Mouse (Mus musculus) hindbrain, embryonic 14.5 days (tissue): ENCODE measurements around the gene Kcnc3. TPM values are rescaled to one million over a fixed set of nuclear protein-coding genes. Genes with fewer than 3 reads are reported as not detected.

ENCODE experiments used
- ATAC-seq: fragments of 200-750 bp; cut with Nextera tagmentation; 2 replicates; pipeline ENCODE4 v1.8.0; 2017; ENCODE audit warnings: moderate number of reproducible peaks, mild to moderate bottlenecking, moderate TSS enrichment, moderate library complexity; ENCODE audit not compliant: low FRiP score
- DNase-seq: peaks from one replicate; pipeline ENCODE4 v3.0.0-alpha.2; 2015; ENCODE audit warnings: low spot score
- H3K27ac ChIP-seq: fragments of 300-500 bp; sonication (generic); 2 replicates; pipeline ENCODE4 v1.5.1; 2014; ENCODE audit warnings: mild to moderate bottlenecking, moderate library complexity
- H3K27me3 ChIP-seq: fragments of 300-500 bp; sonication (generic); 2 replicates; pipeline ENCODE4 v1.6.1; 2014; ENCODE audit warnings: mild to moderate bottlenecking, low read length, mixed read lengths; ENCODE audit not compliant: control insufficient read depth, insufficient read depth
- H3K36me3 ChIP-seq: fragments of 300-500 bp; sonication (generic); replicated peaks from 2 replicates; pipeline ENCODE4 v1.6.1; 2014; ENCODE audit not compliant: control insufficient read depth, insufficient read depth
- H3K4me1 ChIP-seq: fragments of 300-500 bp; sonication (generic); replicated peaks from 2 replicates; pipeline ENCODE4 v1.6.1; 2014; ENCODE audit warnings: antibody characterized with exemption, low read length, mixed read lengths; ENCODE audit not compliant: control insufficient read depth, insufficient read depth
- H3K4me2 ChIP-seq: fragments of 300-500 bp; sonication (generic); replicated peaks from 2 replicates; pipeline ENCODE4 v1.6.1; 2014; ENCODE audit warnings: mild to moderate bottlenecking, moderate library complexity
- H3K4me3 ChIP-seq: fragments of 300-500 bp; sonication (generic); replicated peaks from 2 replicates; pipeline ENCODE4 v1.5.1; 2014; ENCODE audit warnings: mild to moderate bottlenecking, low read length
- H3K9ac ChIP-seq: fragments of 300-500 bp; sonication (generic); 2 replicates; pipeline ENCODE4 v1.6.1; 2014
- H3K9me3 ChIP-seq: fragments of 300-500 bp; sonication (generic); 2 replicates; pipeline ENCODE4 v1.6.1; 2016; ENCODE audit warnings: low read length; ENCODE audit not compliant: control insufficient read depth
- WGBS: fragments of 180-500 bp; shearing (Covaris S2); extraction: QIAGEN DNeasy Blood & Tissue Kit; methylation state at CpG from one replicate; pipeline ENCODE4 v1.1.7; 2014; 5-methylcytosine and 5-hydroxymethylcytosine counted together
- polyA plus RNA-seq: library from polyadenylated mRNA; unstranded; fragments of >200 nt; fragmentation: Nextera tagmentation; extraction: Ambion mirVana; gene quantifications from 2 replicates; pipeline ENCODE4 v1.2.1, GENCODE M21; 2014

The Kcnc3 gene
- polyA plus RNA-seq, 1 experiment from 2014 or later, result 8.6 TPM

DNA sequence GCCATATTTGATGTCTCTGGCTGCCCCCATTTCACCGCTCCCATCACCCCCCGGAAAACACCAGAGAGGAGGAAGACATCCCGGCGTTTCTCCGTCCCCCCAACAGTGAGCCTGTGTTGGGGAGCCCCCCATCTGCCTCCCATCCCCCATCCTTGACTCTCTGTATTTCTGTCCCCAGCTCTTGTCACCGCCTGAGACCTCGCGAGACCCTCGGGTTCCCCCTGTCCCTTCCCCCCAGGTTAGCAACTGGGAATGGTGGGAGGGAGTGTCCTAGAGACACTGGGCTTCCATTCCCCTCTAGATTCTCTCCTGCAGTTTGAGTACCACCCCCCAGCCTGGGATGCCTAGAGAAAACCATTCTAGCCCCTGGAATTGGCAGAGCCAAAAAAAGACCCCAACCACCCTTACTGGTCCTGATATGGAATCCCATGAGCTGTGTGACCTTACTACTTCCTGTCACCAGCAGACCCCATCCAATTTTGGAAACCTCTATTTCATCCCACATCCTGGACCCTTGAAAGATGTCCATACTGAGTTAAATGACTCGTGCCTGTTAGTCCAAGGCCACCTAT, 10.3 kb downstream of the Kcnc3 start:
- Histone ChIP-seq H3K27ac (no peak overlapping the region), H3K9ac (no peak overlapping the region), H3K36me3 (no peaks in the 10 kb centered on the region; the same call in 1 of the 2 replicates), H3K27me3 (peaks cover 43% of the 10 kb centered on the region), H3K9me3 (no peaks in the 10 kb centered on the region), H3K4me1 (no peaks in the 10 kb centered on the region; the same call in 1 of the 2 replicates), H3K4me3 (no peak overlapping the region), H3K4me2 (no peak overlapping the region)
- ATAC-seq (no peak), DNase-seq (no peak)
- 86% methylated on average over 10 of the region's 10 CpGs for WGBS

DNA sequence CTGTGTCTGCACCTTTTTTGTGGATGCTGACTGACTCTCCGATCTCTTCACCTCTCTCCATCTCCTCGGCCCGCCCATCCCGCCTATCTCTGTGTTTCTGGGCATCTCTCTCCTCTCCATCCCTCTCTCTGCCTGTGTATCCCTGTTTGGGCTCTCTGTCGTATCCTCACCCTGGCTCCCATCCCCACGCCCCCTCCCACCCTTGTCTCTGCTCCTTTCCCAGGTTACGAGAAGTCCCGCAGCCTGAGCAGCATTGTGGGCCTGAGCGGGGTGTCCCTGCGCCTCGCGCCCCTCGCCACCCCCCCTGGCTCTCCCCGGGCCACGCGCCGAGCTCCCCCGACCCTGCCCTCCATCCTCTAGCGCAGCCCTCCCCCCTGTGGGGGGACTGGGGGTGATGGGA, 11.2 kb downstream of the Kcnc3 start:
- Histone ChIP-seq H3K9me3 (no peaks in the 10 kb centered on the region), H3K36me3 (no peaks in the 10 kb centered on the region), H3K9ac (no peak overlapping the region), H3K4me1 (no peaks in the 10 kb centered on the region; the same call in 1 of the 2 replicates), H3K27me3 (peaks cover 52% of the 10 kb centered on the region), H3K4me3 (no peak overlapping the region), H3K4me2 (no peak overlapping the region), H3K27ac (no peak overlapping the region)
- ATAC-seq, result no peak
- WGBS, result 21% methylated on average over 19 of the region's 19 CpGs
- DNase-seq, result no peak

DNA sequence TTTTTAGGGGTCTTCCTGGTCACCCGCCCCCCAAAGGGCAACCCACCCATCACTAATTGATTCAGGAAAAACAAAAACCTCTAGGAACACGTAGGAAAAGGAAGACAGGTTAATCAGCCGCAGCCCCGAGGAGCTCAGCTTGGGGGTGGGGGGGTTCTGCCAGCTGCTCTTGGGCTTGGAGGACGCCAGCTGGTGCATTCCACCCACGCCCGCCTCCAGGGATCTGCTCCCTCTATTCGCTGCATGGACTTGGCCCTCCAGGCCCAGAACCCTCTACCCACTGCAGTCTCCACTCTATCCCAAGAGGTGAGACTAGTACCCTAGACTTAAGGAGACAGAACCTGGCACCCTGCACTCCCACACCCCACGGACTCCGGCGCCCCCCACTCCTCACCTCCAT, 12.0 kb downstream of the Kcnc3 start:
- H3K4me2 ChIP-seq, result no peak overlapping the region
- no peaks in the 10 kb centered on the region for H3K9me3 ChIP-seq
- no peaks in the 10 kb centered on the region for H3K36me3 ChIP-seq
- H3K9ac ChIP-seq, result no peak overlapping the region
- H3K27me3 ChIP-seq, result peaks cover 56% of the 10 kb centered on the region
- 12% methylated on average over 11 of the region's 11 CpGs for WGBS
- ATAC-seq (no peak), DNase-seq (no peak)
- no peak overlapping the region for H3K27ac ChIP-seq
- no peak overlapping the region for H3K4me3 ChIP-seq
- H3K4me1 ChIP-seq, result no peaks in the 10 kb centered on the region; the same call in 1 of the 2 replicates

DNA sequence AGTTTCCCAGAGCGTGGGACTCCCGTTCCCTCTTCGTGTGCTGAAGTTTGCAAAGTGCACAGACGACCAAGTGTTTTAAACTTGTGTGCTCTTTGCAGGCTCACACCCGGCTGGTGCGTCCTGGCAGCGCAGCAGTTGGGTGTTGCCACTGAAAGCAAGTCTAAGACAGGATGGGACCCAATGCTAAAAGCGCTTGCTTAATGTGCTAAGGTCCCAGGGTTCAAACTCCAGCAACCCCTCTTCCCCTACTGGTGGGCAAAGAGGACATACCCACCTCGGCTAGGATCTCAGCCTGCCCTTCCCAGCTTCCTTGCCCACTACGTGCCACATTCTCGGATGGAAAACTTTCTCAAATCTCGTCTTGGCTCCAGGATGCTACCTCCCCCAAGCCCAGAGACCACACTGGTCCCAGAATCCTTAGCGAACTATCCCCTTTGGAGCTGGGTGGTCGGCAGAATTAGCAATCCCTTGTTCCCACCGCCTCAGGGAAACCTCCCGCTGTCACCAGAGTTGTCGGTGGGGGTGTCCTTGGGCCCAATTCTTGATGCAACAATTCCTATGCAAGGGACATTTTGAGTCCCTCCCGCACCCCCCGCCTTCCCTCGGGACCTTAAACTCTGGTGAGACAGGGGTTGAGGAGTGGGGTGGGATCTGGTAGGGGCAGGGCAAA, 12.9 kb downstream of the Kcnc3 start:
- Histone ChIP-seq H3K9ac (no peak overlapping the region), H3K9me3 (no peaks in the 10 kb centered on the region), H3K36me3 (no peaks in the 10 kb centered on the region), H3K27ac (no peak overlapping the region), H3K4me1 (no peaks in the 10 kb centered on the region; the same call in 1 of the 2 replicates), H3K4me2 (peak overlapping the region; percentile 50), H3K27me3 (peaks cover 56% of the 10 kb centered on the region), H3K4me3 (no peak overlapping the region)
- DNase-seq, result no peak
- no peak for ATAC-seq
- 4% methylated on average over 20 of the region's 20 CpGs for WGBS

DNA sequence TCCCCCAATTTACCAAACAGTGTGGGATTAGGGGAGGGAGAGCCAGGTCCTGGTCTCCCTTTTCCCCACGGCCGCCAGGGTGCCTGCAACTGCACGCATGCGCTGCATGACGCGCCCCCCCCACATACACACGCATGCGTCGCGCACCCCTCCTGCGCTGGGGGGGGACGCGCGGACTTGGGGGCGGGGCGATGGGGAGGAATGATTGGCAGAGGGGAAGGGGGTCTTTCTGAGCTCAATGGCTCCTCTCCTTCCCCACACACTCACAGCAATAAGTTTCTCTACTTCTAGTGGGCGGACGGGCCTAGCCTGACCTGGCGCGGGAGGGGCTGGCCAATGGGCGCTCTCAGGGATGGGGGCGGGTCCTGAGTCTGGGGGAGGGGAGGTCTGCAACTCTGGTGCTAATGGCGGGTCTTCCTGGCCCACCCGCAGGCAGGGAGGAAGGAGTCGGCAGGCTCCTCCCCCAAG, 13.7 kb downstream of the Kcnc3 start:
- Histone ChIP-seq H3K36me3 (no peaks in the 10 kb centered on the region), H3K27me3 (peaks cover 56% of the 10 kb centered on the region), H3K4me1 (no peaks in the 10 kb centered on the region; the same call in 1 of the 2 replicates), H3K4me2 (peak overlapping the region; percentile 50), H3K4me3 (peak overlapping the region; percentile 24), H3K9ac (no peak overlapping the region), H3K9me3 (no peaks in the 10 kb centered on the region), H3K27ac (no peak overlapping the region)
- ATAC-seq, result peak; percentile 54
- WGBS, result 2% methylated on average over 25 of the region's 25 CpGs
- DNase-seq, result peak; percentile 51

DNA sequence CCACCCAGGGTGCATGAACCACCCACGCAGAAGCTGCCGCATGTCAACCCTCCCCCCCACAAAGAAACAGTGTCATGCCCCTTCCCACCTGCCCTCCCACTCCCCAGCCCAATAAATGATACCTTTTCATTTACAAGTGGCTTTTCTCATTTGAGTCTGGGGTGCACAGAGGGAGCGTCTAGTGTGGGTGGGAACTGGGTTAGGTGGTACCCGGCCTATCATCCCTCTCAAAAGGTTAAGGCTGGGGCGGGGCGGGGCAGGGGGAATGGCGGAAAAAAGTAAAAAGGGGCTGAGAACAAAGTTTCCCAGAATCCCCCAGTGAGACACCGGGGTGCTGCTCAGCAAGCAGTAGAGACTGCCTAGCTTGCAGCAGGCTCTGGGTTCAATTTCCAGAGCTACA, 14.2 kb downstream of the Kcnc3 start:
- WGBS, result under 1% methylated on average over 8 of the region's 8 CpGs
- Histone ChIP-seq H3K36me3 (no peaks in the 10 kb centered on the region), H3K4me2 (peak overlapping the region; percentile 50), H3K27me3 (peaks cover 56% of the 10 kb centered on the region), H3K9ac (no peak overlapping the region), H3K27ac (no peak overlapping the region), H3K4me3 (peak overlapping the region; percentile 24), H3K4me1 (no peaks in the 10 kb centered on the region; the same call in 1 of the 2 replicates), H3K9me3 (no peaks in the 10 kb centered on the region)
- ATAC-seq, result 0 out of 2 replicates have a peak, but pooled peaks have one; percentile 4
- no peak for DNase-seq

DNA sequence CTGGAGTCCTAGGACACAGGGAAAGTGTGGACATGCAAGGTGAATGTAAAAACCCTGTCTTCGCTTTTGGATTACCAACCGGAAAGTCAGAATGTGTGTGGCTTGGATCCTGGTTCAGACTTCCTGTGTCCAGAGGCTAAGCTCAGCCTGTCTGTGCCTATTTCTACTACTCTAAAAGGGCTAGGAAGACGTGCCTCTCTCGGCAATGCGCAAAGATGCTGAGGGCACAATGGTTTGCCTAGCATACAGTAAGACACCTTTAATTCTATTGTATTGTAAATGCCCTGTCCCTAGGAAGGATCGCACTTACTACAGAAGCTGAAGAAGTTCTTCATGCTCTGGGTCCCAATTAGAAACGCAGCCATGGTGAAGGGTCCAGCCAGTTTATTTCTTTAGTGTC, 15.0 kb downstream of the Kcnc3 start:
- no peaks in the 10 kb centered on the region for H3K36me3 ChIP-seq
- H3K4me3 ChIP-seq, result no peak overlapping the region
- no peak overlapping the region for H3K9ac ChIP-seq
- no peaks in the 10 kb centered on the region; the same call in 1 of the 2 replicates for H3K4me1 ChIP-seq
- DNase-seq (no peak), ATAC-seq (no peak)
- 26% methylated on average over 7 of the region's 7 CpGs for WGBS
- H3K4me2 ChIP-seq, result no peak overlapping the region
- H3K27ac ChIP-seq, result no peak overlapping the region
- no peaks in the 10 kb centered on the region for H3K9me3 ChIP-seq
- peaks cover 56% of the 10 kb centered on the region for H3K27me3 ChIP-seq

DNA sequence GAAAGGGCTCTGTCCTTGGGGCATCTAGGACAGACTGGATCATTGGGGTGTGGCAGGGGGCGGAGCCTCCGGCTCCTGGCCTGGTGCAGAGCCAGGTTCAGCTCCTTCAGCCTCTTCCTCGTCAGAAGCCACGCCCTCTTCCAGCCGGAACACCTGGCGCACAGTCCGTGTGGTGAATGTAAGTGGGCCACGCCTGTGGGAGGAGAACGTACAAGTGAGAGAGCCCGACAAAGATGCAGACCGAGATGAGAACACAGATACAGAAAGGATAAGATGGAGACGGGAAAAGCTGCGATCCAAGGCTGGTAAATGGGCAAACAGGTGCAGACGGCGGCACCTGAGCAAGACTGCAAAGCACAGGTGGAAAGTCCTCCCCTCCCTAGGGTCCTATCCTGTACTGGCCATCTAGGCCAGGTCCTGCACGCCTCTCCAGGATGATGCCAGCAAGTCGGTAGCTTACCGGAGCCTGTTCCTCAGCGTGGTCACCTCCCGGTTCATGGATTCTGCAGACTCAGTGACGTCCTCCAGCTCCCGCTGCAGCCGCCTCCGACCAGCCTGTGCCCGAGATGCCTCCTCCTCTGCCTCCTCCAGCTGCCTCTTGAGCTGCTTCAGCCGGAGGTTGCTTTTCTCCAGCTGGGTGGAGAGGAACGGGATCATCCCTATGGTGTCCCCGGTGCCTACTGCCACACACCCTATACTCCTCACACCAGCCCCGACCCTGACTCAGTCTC, 15.9 kb downstream of the Kcnc3 start:
- H3K9me3 ChIP-seq, result no peaks in the 10 kb centered on the region
- no peak overlapping the region for H3K9ac ChIP-seq
- DNase-seq (no peak), ATAC-seq (no peak)
- no peaks in the 10 kb centered on the region for H3K36me3 ChIP-seq
- 11% methylated on average over 29 of the region's 29 CpGs for WGBS
- peak overlapping the region; percentile 19 for H3K4me2 ChIP-seq
- H3K27me3 ChIP-seq, result peaks cover 48% of the 10 kb centered on the region
- no peak overlapping the region for H3K4me3 ChIP-seq
- no peak overlapping the region for H3K27ac ChIP-seq
- no peaks in the 10 kb centered on the region; the same call in 1 of the 2 replicates for H3K4me1 ChIP-seq

DNA sequence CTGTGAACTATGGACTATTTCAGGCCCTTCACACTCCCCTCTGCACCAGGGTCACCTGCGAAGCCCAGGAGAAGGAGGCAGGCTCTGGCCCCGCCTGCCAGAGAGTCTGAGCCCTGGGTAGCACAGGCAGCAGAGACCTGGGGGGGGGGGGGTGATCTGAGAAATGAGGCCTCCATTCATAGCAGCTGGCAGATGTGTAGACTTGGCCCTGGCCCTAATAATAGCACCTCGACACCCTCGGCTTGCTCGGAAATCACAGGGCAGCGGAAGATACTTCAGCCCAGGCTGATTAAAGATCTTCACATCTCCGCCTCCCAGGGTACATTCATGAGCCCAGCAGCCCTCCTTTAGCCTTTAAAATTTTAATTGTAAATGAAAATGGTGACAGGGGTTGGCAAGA, 21.7 kb downstream of the Kcnc3 start:
- Histone ChIP-seq H3K36me3 (no peaks in the 10 kb centered on the region), H3K27me3 (peaks cover 19% of the 10 kb centered on the region), H3K4me3 (no peak overlapping the region), H3K4me2 (no peak overlapping the region), H3K9me3 (no peaks in the 10 kb centered on the region), H3K4me1 (0 out of 2 replicates have a peak, but pooled peaks cover 5% of the 10 kb centered on the region), H3K9ac (no peak overlapping the region), H3K27ac (no peak overlapping the region)
- ATAC-seq (no peak), DNase-seq (no peak)
- WGBS, result 77% methylated on average over 7 of the region's 7 CpGs
